Mouse (Mus musculus) cerebellum, postnatal 25 days (tissue): ENCODE data around the gene Ccdc50.

Experiments used
- DNase-seq, 2 experiments: peaks; one replicate each; pipeline ENCODE4 v3.0.0; 2021; ENCODE audit warnings: mixed read lengths in 2 of 2

Gene Ccdc50

DNA sequence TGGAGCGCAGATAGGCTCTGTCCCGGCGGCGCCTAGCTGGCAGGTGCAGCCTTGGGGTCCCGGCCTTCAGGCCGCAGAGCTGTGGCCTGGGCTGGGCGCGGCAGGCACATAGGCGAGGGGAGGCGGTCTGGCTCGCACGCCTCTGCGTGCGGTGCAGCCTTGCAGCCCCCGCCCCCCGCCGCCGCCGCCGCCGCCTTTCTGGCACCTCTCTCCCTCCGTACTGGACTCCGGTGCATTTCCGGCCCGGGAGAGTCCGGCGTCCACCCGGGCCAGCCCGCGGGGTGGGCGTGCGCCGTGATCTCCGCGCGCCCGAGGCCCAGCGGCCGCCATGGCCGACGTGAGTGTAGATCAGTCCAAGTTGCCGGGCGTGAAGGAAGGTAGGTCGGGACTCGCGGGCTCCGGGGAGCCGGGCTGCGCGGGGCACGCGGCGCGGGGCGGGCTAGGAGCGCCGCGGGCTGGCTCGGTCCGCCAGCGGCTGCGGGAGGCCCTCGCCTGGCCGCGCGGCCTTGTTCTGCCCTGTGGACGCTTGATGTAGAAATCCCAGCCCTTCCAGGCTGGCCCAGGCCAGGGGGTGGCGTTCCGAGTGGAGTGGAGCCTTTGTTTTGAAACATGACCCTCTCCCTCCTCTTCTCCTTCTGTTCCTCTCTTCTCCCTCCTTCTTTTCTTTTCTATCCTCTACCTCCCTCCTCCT, at the start of gene Ccdc50:
Gene Ccdc50 (plus strand): TSS at position 109 of the 691 bp plus-strand sequence.
- DNase-seq: peak; percentile 90 to 91

DNA sequence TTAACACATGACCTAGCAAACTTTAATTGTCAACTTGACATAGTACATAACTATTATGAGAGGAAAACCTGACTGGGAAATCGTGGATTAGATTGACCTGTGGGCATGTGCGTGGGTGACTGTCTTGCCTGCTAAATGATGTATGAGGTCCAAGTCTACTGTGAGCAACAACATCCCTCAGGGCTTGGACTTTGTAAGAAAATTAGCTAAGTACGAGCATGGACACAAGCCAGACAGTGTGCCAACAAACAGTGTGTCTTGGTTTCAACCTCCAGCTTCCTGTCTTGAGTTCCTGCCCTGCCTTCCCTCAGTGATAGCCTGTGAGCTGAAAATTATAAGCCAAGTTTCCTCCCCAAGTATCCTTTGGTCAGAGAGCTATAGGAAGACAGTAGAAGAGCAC, 41.1 kb upstream of the Ccdc50 start:
- no peak for DNase-seq

DNA sequence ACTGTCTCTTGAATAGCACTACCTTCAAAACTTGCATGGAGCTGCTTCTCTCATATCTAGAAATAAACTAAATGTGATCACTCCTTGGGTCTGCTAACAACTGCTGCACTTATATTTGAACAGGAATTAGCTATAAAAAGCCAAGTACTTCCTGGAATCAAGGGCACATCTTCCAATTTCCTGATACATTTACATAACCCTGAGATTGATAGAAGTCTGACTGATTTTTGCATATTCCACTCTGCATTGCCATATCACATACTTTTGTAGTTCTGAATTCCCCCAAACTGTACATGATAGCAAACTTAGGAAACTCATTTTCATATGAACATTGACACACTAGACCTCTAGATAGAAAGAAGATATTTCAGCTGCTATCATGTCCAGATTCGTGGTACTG, 40.3 kb upstream of the Ccdc50 start:
- no peak for DNase-seq

DNA sequence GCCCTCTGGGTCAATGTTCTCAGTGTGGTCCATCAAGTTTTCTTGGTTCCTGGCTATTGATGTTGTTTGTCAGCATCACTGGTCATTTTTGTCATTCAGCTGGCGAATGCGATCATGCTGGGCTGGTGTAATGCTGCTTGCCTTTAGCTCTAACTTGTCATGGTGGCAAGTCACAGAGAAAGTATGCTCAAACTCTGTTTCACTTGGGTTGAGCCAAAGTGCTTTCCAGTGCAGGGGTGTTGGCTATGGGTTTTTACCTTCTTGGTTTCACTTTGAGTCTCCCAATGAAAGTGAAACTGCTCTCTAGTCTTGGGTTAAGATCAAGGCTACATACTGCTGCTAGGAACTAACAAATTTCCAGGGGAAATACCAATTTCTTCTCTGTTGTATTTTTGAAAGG, 39.4 kb upstream of the Ccdc50 start:
- no peak for DNase-seq

DNA sequence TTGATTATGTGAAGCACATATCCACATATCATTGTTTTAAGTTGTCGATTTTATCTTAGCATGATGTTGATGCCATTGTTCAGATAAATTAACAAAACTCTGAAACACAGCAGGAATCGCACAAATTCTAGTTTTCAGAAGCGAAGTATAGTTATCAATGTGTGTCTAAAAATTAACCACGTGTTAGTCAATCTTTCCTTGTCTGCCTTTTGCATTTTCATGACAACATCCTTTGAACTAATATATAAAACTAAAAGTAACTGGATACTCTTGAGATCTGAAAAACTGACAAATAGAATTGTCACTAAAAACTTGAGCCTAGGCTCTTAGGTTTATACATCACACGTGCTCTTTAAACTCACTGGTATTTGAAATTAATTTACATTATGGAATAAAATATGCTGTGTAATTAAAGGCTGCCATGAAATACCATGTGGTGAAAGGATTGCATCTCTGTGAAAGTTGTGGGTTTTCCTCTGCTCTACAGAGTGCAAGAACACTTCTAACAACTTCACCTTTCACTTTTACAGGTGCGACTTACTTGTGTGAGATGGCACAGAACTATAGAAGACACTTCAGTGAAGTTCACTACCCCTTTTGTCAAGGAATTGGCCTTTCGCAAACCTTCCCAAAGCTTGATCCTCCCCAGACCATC, 38.7 kb upstream of the Ccdc50 start:
- no peak for DNase-seq

DNA sequence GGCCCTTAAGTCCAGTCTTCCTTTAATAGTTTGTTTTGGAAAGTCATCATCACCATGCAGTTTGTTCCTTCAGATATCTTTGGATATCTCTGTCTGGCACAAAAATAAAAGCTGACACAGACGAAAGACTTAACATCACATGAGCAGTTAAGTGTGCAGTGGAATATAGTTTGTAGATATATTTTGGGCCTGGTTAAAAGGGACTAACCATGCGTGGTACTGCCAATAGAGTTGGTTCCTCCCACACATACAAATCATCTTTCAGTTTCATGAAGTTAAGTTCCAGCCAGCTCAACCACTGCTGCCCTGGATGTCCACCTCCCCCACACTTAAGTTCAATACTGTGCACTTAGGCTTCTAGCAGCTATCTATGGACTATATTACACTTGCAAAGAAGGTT, 34.2 kb upstream of the Ccdc50 start:
- DNase-seq: no peak

DNA sequence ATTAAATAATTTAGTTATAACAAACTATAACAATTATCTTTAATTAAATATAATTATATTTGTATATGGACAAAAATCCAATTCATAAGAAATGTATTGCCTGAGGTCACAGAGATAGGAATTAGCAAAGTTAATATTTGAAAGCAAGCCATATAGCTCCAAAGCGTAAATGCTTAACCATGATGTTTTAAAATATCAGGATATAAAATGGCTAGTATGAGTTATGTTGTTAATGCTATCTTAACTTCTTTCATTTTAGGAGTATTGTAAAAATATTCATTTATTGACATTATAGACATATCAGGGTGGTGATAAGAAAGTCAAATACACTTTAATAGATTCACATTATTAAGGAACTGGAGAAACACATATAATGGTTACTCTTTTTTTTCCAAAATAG, 28.6 kb upstream of the Ccdc50 start:
- no peak for DNase-seq

DNA sequence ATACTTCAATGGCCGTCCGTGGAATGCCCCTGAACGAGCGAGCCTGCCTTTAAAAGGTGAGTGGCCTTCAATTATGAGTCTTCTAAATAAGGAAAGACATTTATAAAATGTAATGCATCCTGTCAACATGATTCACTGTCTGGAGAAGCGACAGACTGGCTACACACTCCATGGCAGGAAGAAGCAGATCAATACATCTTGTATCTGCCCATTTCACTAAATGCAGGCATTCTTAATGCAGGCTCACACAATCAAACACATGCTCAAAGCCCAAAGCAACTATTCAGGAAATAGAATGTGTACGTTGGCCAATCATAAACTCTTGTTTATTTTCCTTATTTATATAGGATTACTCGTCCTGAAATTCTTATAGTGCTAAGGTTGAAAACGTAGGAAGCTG, 18.5 kb upstream of the Ccdc50 start, which contains the start of gene Uts2b:
Gene Uts2b (minus strand): TSS at position 49 of the 400 bp plus-strand sequence.
- no peak for DNase-seq

DNA sequence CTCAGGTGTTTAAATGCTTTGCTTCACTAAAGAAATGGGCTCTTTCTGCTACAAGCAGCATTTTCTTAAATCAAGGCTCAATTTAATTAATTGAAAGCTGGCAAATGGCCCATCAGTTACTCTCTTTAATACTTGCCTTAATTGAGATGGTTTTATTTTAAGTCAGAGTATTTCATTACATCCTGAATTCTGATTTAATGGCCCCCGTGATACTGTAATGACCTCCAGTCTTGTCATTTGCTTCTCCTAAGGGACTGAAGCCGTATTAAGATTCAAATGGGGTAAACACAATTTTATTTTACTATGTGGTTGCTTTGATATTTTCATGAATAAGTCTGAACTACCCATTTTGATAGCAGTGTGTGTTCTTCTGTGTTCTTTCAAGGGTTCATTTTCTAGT, 18.0 kb upstream of the Ccdc50 start:
- DNase-seq: no peak

DNA sequence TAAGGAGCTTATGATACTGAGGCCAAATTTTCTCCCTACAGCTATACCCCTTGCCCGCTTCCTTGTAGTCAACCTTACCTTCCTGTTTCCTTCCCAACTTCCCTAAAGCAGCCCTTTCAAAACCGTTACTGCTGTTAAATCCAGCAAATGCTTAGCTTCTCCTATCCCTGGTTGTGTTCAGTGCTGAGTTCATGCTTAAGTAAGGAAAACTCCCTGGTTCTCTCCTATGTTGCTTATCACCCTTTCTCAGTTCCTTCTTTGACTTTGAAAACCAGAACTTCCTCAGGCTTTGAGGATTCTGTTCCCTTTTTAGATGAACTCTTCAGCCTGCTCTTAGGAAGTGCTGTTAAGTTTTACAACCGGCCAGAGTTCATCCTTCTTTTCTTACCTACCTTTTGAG, 14.5 kb upstream of the Ccdc50 start:
- DNase-seq: no peak

DNA sequence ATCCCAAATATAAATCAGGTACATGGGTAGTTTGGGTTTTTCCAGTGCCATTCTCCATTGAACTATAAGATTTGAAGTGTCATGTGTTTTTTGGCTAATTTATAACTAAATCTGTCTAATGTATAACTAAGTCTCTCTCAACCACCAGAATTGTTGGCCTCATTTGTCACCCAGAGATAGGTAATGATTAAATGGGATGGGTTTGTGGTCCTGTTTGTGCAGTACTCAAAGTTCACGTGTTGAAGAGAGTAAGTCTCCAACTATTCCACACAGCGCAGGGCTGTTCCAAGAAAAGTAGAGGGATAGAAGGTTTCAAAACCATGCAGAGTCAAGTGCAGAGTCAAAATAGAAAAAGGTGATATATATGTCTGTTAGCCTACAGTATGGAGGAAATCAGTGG, 13.4 kb upstream of the Ccdc50 start:
- no peak for DNase-seq

DNA sequence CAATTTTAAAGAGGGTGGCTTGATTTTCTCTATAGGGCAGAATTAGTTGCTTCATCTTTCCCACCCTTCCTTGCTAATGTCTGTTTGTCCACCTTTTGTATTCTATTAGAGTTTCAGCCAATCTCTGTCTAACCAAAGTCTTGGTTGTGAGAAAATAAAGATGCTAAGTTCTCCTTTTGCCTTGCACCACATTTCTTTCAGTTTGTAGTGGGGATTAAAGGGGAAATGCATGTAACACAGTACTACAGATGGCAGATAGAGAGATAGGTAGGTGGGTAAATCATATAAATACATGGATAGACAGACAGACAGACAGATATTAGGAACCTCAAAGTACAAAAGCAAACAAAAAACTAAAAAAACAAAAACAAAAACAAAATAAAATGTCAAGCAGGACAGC, 12.1 kb upstream of the Ccdc50 start:
- DNase-seq: no peak

DNA sequence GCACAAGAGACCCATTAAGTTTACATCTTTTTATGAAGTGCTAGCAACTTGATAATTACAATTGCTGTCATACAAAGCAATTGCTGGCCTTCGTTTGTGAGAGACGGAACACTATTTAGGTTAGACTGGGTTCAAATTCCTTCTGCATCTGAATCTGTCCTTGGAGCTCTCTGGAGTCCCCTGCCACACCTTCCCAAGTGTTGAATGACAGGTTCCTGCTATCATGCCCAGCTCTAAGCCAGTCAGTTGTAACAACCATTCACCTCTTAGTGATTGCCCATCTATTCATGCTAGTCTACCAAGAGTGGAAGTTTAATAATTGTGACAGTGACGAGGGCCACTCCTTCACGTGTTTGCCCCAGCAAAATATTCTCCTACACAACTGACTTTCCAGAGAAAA, 6.5 kb upstream of the Ccdc50 start:
- DNase-seq: no peak

DNA sequence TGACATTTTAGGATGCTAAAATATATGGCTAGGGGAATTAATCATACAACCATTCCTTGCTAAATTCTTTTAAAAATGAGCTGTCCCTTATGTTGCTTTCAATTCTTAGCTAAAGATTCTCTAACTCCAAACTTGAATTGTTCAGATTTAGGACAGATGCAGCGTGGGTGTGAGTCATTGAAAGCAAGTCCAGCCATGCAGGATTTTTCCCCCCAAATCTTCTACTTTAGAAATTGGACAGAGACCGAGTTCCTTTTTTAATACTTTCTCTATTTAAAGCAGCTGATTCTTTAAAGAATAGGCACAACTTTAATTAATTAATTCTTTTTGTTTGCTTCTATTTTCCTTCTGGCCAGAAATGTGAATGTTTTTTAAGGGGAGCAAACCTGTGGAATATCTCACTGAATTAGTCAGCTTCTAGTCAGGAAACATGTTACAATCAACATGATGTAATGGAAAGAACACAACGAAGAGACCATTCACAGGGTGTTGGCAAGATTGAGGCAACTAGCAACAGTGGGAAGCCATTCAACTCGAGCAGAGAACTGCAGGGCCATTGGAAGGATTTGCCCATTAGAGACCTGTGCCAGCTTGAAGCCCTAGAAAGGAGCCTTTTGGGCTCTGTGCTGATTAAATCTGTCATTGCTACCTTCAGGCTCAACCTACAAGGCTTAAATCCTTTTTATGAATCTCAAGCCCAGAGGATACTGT, 3.6 kb upstream of the Ccdc50 start:
- no peak for DNase-seq

DNA sequence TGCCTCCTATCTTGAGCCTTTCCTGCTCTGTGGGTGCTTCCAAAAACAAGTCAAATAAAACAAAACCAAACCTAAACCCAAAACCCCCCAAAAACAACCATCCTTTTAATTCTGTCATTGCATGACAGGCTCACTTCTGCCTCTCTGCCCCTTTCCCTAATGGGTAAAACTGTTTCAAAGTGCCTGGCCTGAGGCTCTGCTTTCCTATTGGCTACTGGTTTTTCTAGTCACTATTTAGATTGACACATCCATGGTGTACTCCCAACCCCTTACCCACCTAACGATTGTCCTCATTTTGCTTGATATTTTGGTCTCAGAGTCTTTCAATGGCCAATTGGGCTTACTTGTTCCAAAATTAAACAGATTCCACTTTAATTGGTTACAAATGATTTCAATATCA, 3.0 kb upstream of the Ccdc50 start:
- no peak for DNase-seq

DNA sequence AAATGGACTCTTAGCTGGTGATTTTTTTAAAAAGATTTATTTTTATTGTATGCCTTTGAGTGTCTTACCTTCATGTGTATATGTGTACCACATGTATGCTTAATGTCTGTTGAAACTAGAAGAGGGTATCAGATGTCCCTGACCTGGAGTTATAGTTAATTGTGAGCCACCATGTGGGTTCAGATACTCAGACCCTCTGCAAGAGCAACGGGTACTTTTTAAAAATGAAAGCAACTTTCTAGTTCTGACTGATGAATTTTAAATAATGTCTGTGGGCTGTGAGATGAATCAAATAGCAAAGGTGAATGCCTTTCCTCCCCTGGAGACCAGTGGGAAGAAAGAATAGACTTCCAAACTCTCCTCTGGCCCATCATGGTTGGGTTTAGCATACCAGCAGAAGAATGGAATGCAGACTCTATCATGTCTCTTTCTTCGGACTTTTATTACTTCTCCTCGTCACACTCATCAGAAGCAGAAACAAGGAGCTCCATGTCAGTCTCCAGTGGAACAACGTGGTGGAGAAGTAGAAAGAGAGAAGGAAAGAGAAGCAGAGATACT, 1.7 kb upstream of the Ccdc50 start:
- no peak for DNase-seq

DNA sequence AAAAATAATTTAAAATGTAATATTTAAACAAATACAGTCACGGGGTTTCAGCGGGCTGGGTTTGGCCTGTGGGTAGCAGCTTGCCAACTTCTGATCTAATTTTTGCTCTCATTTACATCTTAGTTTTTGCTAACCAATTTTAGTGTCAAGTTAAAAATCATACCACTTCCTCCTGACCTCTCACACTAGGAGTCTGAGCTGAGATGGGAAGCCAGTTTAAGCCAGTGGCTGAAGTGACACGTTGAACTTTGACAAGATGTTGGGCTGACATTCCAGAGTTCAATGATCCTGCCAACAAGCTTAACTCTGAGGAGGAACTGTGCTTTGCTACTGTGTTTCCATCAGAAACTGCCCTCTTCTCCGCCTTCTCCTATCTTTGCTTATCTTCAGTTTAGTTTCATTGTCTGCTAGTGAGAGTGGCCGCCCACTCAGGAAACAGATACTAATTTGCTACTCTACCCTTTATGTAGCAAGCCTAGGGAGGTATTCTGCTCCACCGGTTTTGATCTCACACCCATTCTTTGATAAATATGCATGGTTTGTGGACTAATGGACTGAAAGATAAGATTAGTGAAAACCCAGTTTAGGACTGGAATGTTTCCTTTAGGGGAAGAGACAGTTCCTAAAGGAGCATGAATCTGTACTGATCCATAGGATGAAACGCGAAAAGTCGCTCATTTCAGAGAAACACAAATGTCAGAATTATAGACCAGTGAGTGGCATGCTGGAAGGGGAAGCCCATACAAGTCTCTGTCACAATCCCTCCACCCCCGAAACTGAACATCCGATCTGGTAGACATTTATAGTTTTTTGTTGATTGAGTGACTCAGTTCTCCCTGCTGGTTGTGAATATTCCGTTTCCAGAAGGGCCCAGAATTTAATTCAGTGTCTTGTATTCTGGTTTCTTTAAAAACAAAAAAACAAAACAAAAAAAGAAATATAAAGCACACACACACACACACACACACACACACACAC, 746 bp upstream of the Ccdc50 start:
- peak in 1 of 2 experiments; percentile 8 for DNase-seq

DNA sequence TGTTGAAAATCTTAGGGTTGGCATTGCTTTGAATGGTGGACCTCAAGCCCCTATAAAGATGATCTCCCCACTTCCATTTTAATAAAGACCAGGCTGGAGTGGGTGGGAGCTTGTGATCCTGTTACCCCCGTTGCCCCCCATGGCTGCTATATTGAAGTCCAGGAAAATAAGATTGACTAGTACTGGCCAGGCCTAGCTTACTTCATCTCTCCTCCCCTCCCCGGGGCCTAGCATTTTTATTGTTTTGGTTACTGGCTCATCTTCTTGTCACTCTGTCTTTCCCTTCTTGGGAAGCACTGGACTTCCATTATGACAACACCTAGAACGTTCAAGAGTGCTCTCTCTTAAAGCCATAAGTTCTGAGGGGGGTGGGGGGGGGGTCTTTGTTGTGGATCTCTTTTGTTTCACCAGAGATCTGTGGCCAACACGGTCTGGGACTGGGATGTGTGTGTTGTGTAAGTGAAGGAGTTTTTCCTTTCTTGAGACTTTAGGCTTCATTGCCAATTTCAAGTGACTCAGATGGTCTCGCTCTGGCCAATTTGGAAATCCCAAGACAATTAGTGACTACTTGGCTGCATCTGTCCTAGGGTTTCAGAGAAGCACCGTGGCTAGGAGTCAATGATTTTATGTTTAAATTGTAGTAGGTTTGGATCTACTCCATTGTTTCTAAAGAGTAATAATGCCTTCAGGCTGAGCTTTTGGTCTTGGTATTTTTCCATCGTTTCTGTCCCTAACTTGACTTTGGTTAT, 1.0 kb downstream of the Ccdc50 start:
- DNase-seq: peak; percentile 17 to 22

DNA sequence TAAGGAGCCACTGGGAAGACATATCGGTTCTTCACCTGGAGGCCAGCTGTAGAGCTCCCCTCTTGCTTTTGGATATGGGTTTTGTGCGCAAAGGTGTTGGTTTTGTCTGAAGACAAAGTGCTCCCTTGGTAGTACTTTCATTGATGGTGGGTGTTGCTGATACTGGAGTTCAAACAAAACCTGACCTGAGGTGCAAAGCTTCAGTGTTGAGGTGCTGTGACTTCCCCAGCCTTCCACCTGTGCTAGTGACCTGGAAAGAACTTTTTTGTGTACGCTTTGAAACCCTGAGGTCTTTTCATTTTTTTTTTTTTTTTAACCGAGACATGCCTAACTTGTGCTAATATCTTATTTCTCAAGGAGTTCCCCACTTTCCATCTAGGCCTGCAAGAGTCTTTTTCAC, 1.6 kb downstream of the Ccdc50 start:
- DNase-seq: no peak

DNA sequence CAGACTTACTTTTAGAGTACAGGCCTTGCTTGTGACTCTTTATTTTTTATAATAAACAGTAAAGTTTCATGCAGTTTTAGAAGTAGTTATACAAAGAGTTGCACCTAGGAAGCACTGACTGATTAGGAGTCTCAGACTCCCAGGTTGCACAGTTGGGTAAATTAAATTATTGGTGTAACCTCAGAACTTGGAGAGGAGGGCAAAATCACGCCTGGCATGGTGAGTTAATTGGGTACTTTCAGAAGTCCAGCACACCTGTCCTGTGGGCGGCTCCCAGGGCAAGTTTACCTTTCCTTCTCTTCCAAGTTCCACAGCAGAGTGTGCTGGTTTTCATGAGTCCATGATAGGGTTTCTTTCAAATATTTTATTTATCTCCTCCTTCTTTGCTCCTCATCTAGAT, 3.2 kb downstream of the Ccdc50 start:
- DNase-seq: no peak

DNA sequence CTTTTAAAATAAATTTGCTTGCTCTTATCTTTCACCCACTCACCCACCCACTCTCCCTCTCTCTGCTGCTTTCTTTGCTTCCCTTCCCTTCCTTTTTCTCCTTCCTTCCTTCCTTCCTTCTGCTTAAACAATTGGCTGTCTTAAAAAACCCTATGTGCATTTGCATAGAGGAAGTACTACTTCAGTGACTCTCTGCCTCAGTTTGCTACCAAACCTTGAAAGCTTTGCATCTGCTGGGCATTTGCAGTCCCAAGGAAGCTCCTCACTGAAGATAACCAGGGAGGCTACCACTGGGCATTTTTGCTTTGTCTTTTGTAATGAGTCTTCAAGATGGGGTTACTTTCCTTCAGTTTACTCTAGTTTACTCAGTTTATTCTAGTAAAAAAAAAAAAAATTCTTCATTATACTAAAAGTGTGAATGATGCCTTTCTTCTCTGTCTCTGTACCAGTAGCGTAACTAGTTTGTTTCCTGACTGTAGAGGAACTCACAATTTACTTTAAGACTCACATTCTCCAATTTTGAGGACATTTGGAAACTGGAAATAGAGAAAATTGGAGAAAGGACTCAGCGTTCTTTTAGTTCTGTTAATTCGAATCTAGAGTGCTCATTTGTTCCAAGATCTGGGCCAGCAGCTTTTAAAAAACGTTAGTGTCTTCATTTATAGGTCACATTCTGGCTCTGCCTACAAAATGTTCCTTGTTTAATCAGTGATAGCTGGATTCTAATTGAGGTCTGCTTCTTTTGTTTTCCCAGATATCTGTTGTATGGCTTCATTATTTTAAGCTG, 6.8 kb downstream of the Ccdc50 start:
- no peak for DNase-seq
